Mouse (Mus musculus): ENCODE measurements around the gene Traf7. TPM values are rescaled to one million over a fixed set of nuclear protein-coding genes. Genes with fewer than 3 reads are reported as not detected.

The Traf7 gene
- polyA plus RNA-seq (2016; fragmentation: Nextera tagmentation; extraction: Ambion mirVana), result 100 and 103 TPM in 2 replicates

- Histone ChIP-seq H3K4me2 (peak within 1 kb of the TSS; percentile 88), H3K4me3 (replicated peaks) (peak within 1 kb of the TSS; percentile 70), H3K9me3 (no peaks in the 10 kb centered on the region), H3K9ac (peak within 1 kb of the TSS; percentile 86), H3K4me1 (peaks cover 51% of the 10 kb centered on the region), H3K27ac (peak within 1 kb of the TSS; percentile 89), H3K36me3 (replicated peaks) (peaks cover 24% of the 10 kb centered on the region), H3K27me3 (no peaks in the 10 kb centered on the region)
- 0% methylated on average over 40 of the region's 40 CpGs for WGBS
- ATAC-seq (ENCODE audit: low FRiP score), result peak; percentile 98
Observed at GRCm38 (mm10) chr17:24527723-24528559, at the start of gene Traf7. Gene Traf7 (minus strand): TSS chr17:24527938.

GRCm38 (mm10) chr17:24573811-24574210, 46.1 kb upstream of the Traf7 start:
- Histone ChIP-seq H3K9me3 (no peaks in the 10 kb centered on the region), H3K27me3 (no peaks in the 10 kb centered on the region), H3K4me2 (no peak overlapping the region), H3K9ac (no peak overlapping the region), H3K36me3 (replicated peaks) (peaks cover 84% of the 10 kb centered on the region), H3K27ac (no peak overlapping the region), H3K4me3 (replicated peaks) (no peak overlapping the region), H3K4me1 (no peaks in the 10 kb centered on the region)
- 93% methylated on average over 9 of the region's 9 CpGs for WGBS
- no peak for ATAC-seq (ENCODE audit: low FRiP score)

GRCm38 (mm10) chr17:24572651-24573245, 45.0 kb upstream of the Traf7 start:
- H3K9ac ChIP-seq, result no peak overlapping the region
- WGBS, result 95% methylated on average over 12 of the region's 12 CpGs
- no peaks in the 10 kb centered on the region for H3K27me3 ChIP-seq
- H3K4me2 ChIP-seq, result no peak overlapping the region
- no peak for ATAC-seq (ENCODE audit: low FRiP score)
- no peak overlapping the region for H3K27ac ChIP-seq
- no peak overlapping the region for H3K4me3 ChIP-seq (replicated peaks)
- peaks cover 83% of the 10 kb centered on the region for H3K36me3 ChIP-seq (replicated peaks)
- no peaks in the 10 kb centered on the region for H3K4me1 ChIP-seq
- no peaks in the 10 kb centered on the region for H3K9me3 ChIP-seq

GRCm38 (mm10) chr17:24569837-24570236, 42.1 kb upstream of the Traf7 start:
- Histone ChIP-seq H3K9me3 (no peaks in the 10 kb centered on the region), H3K36me3 (replicated peaks) (peaks cover 81% of the 10 kb centered on the region)
- WGBS, result 90% methylated on average over 4 of the region's 4 CpGs

GRCm38 (mm10) chr17:24567034-24567779, 39.5 kb upstream of the Traf7 start:
- no peaks in the 10 kb centered on the region for H3K4me1 ChIP-seq
- H3K36me3 ChIP-seq (replicated peaks), result peaks cover 58% of the 10 kb centered on the region
- H3K4me3 ChIP-seq (replicated peaks), result no peak overlapping the region
- no peak overlapping the region for H3K9ac ChIP-seq
- ATAC-seq (ENCODE audit: low FRiP score), result no peak
- no peaks in the 10 kb centered on the region for H3K27me3 ChIP-seq
- H3K27ac ChIP-seq, result no peak overlapping the region
- no peak overlapping the region for H3K4me2 ChIP-seq
- WGBS, result 86% methylated on average over 8 of the region's 8 CpGs
- H3K9me3 ChIP-seq, result no peaks in the 10 kb centered on the region

More at GRCm38 (mm10) chr17:24569837-24570236, 42.1 kb upstream of the Traf7 start:
- Histone ChIP-seq H3K4me3 (replicated peaks) (no peak overlapping the region), H3K9ac (no peak overlapping the region), H3K27ac (no peak overlapping the region), H3K27me3 (no peaks in the 10 kb centered on the region), H3K4me2 (no peak overlapping the region), H3K4me1 (no peaks in the 10 kb centered on the region)
- ATAC-seq (ENCODE audit: low FRiP score), result no peak

GRCm38 (mm10) chr17:24565792-24566191, 38.1 kb upstream of the Traf7 start:
- no peaks in the 10 kb centered on the region for H3K27me3 ChIP-seq
- no peak overlapping the region for H3K9ac ChIP-seq
- WGBS, result 64% methylated on average over 3 of the region's 3 CpGs
- no peaks in the 10 kb centered on the region for H3K9me3 ChIP-seq
- H3K4me1 ChIP-seq, result no peaks in the 10 kb centered on the region
- H3K36me3 ChIP-seq (replicated peaks), result peaks cover 44% of the 10 kb centered on the region
- no peak overlapping the region for H3K4me2 ChIP-seq
- no peak overlapping the region for H3K4me3 ChIP-seq (replicated peaks)
- no peak for ATAC-seq (ENCODE audit: low FRiP score)
- no peak overlapping the region for H3K27ac ChIP-seq

GRCm38 (mm10) chr17:24565092-24565491, 37.4 kb upstream of the Traf7 start:
- Histone ChIP-seq H3K36me3 (replicated peaks) (peaks cover 37% of the 10 kb centered on the region), H3K27ac (no peak overlapping the region)
- 85% methylated on average over 3 of the region's 3 CpGs for WGBS

GRCm38 (mm10) chr17:24564422-24564821, 36.7 kb upstream of the Traf7 start:
- WGBS, result 94% methylated on average over 4 of the region's 4 CpGs
- peaks cover 2% of the 10 kb centered on the region for H3K4me1 ChIP-seq
- H3K27ac ChIP-seq, result no peak overlapping the region
- H3K27me3 ChIP-seq, result no peaks in the 10 kb centered on the region
- no peak overlapping the region for H3K4me3 ChIP-seq (replicated peaks)
- no peaks in the 10 kb centered on the region for H3K9me3 ChIP-seq
- no peak overlapping the region for H3K9ac ChIP-seq
- no peak for ATAC-seq (ENCODE audit: low FRiP score)
- no peak overlapping the region for H3K4me2 ChIP-seq
- peaks cover 30% of the 10 kb centered on the region for H3K36me3 ChIP-seq (replicated peaks)

More at GRCm38 (mm10) chr17:24565092-24565491, 37.4 kb upstream of the Traf7 start:
- H3K4me1 ChIP-seq, result no peaks in the 10 kb centered on the region
- H3K9me3 ChIP-seq, result no peaks in the 10 kb centered on the region
- no peak for ATAC-seq (ENCODE audit: low FRiP score)
- no peak overlapping the region for H3K9ac ChIP-seq
- H3K4me2 ChIP-seq, result no peak overlapping the region
- no peaks in the 10 kb centered on the region for H3K27me3 ChIP-seq
- H3K4me3 ChIP-seq (replicated peaks), result no peak overlapping the region

GRCm38 (mm10) chr17:24563638-24564037, 35.9 kb upstream of the Traf7 start:
- peaks cover 22% of the 10 kb centered on the region; the same call in 1 of the 2 replicates for H3K36me3 ChIP-seq (replicated peaks)
- H3K4me1 ChIP-seq, result peaks cover 10% of the 10 kb centered on the region
- no peak for ATAC-seq (ENCODE audit: low FRiP score)
- 92% methylated on average over 5 of the region's 5 CpGs for WGBS
- no peak overlapping the region for H3K9ac ChIP-seq
- no peak overlapping the region for H3K4me2 ChIP-seq
- no peaks in the 10 kb centered on the region for H3K9me3 ChIP-seq
- no peaks in the 10 kb centered on the region for H3K27me3 ChIP-seq
- H3K27ac ChIP-seq, result no peak overlapping the region
- H3K4me3 ChIP-seq (replicated peaks), result no peak overlapping the region

- no peaks in the 10 kb centered on the region for H3K9me3 ChIP-seq
- H3K4me2 ChIP-seq, result no peak overlapping the region
- peaks cover 27% of the 10 kb centered on the region for H3K4me1 ChIP-seq
- H3K27ac ChIP-seq, result no peak overlapping the region
- no peak overlapping the region for H3K9ac ChIP-seq
- H3K4me3 ChIP-seq (replicated peaks), result no peak overlapping the region
- ATAC-seq (ENCODE audit: low FRiP score), result no peak
- H3K27me3 ChIP-seq, result 0 out of 2 replicates have a peak, but pooled peaks cover 3% of the 10 kb centered on the region
- peaks cover 13% of the 10 kb centered on the region; the same call in 1 of the 2 replicates for H3K36me3 ChIP-seq (replicated peaks)
- WGBS, result 90% methylated on average over 2 of the region's 2 CpGs
Observed at GRCm38 (mm10) chr17:24561592-24561991, 33.9 kb upstream of the Traf7 start.

- Histone ChIP-seq H3K4me3 (replicated peaks) (no peak overlapping the region), H3K27me3 (0 out of 2 replicates have a peak, but pooled peaks cover 3% of the 10 kb centered on the region), H3K9me3 (no peaks in the 10 kb centered on the region), H3K27ac (no peak overlapping the region), H3K4me2 (no peak overlapping the region), H3K4me1 (peaks cover 27% of the 10 kb centered on the region), H3K36me3 (replicated peaks) (peaks cover 8% of the 10 kb centered on the region; the same call in 1 of the 2 replicates), H3K9ac (no peak overlapping the region)
- ATAC-seq (ENCODE audit: low FRiP score), result no peak
- WGBS, result 88% methylated on average over 5 of the region's 5 CpGs
Observed at GRCm38 (mm10) chr17:24560301-24561028, 32.7 kb upstream of the Traf7 start.

All from forebrain, embryonic 12.5 days (tissue).